Mouse (Mus musculus) embryonic facial prominence, embryonic 11.5 days (tissue): ENCODE measurements around the gene Tlx3. TPM values are rescaled to one million over a fixed set of nuclear protein-coding genes. Genes with fewer than 3 reads are reported as not detected.

Experiments used
- ATAC-seq: fragments of 200-750 bp; cut with Nextera tagmentation; replicated peaks from 2 replicates; pipeline ENCODE4 v1.8.0; 2017; ENCODE audit warnings: low read depth; ENCODE audit not compliant: insufficient number of reproducible peaks, low FRiP score, low TSS enrichment
- DNase-seq: peaks from one replicate; pipeline ENCODE4 v3.0.0-alpha.2; 2015; ENCODE audit warnings: low spot score
- H3K27ac ChIP-seq: fragments of 300-500 bp; sonication (generic); replicated peaks from 2 replicates; pipeline ENCODE4 v1.5.1; 2014; ENCODE audit warnings: mild to moderate bottlenecking, low read depth, low read length, control low read depth
- H3K27me3 ChIP-seq: fragments of 300-500 bp; sonication (generic); 2 replicates; pipeline ENCODE4 v1.6.1; 2014; ENCODE audit warnings: mild to moderate bottlenecking, low read length, moderate library complexity, mixed read lengths; ENCODE audit not compliant: control insufficient read depth, insufficient read depth
- H3K36me3 ChIP-seq: fragments of 300-500 bp; sonication (generic); replicated peaks from 2 replicates; pipeline ENCODE4 v1.6.1; 2014; ENCODE audit warnings: low read depth, mild to moderate bottlenecking, low read length, moderate library complexity, mixed read lengths; ENCODE audit not compliant: control insufficient read depth, insufficient read depth
- H3K4me1 ChIP-seq: fragments of 300-500 bp; sonication (generic); 2 replicates; pipeline ENCODE4 v1.6.1; 2014; ENCODE audit warnings: low read length, mixed read lengths; ENCODE audit not compliant: control insufficient read depth, insufficient read depth
- H3K4me2 ChIP-seq: fragments of 300-500 bp; sonication (generic); 2 replicates; pipeline ENCODE4 v1.6.1; 2014; ENCODE audit warnings: low read depth, mild to moderate bottlenecking, control low read depth, low read length, moderate library complexity
- H3K4me3 ChIP-seq: fragments of 300-500 bp; sonication (generic); 2 replicates; pipeline ENCODE4 v1.5.1; 2014; ENCODE audit warnings: low read depth, low read length, control low read depth
- H3K9ac ChIP-seq: fragments of 300-500 bp; sonication (generic); replicated peaks from 2 replicates; pipeline ENCODE4 v1.6.1; 2014; ENCODE audit warnings: mild to moderate bottlenecking, control low read depth, low read length
- H3K9me3 ChIP-seq: fragments of 300-500 bp; sonication (generic); replicated peaks from 2 replicates; pipeline ENCODE4 v1.6.1; 2016; ENCODE audit warnings: mild to moderate bottlenecking, low read length, inconsistent platforms, mixed read lengths; ENCODE audit not compliant: control insufficient read depth
- WGBS: fragments of 180-500 bp; shearing (Covaris S2); extraction: QIAGEN DNeasy Blood & Tissue Kit; methylation state at CpG from one replicate; pipeline ENCODE4 v1.1.7; 2014; 5-methylcytosine and 5-hydroxymethylcytosine counted together
- polyA plus RNA-seq: library from polyadenylated mRNA; unstranded; fragments of >200 nt; fragmentation: Nextera tagmentation; extraction: Ambion mirVana; gene quantifications from 2 replicates; pipeline ENCODE4 v1.2.1, GENCODE M21; 2014

Tlx3 gene
- polyA plus RNA-seq, 1 experiment from 2014 or later: 6.0 TPM

GRCm38 (mm10) chr11:33200764-33201625 is 2.4 kb downstream of the Tlx3 start:
- Histone ChIP-seq H3K4me3 (peak overlapping the region; percentile 37), H3K4me2 (peak overlapping the region; percentile 66), H3K27ac (no peak overlapping the region), H3K9me3 (no peaks in the 10 kb centered on the region), H3K4me1 (peaks cover 9% of the 10 kb centered on the region), H3K9ac (peak overlapping the region; percentile 41), H3K27me3 (peaks cover 82% of the 10 kb centered on the region), H3K36me3 (no peaks in the 10 kb centered on the region)
- WGBS: under 1% methylated on average over 70 of the region's 76 CpGs
- 0 out of 2 replicates have a peak, but pooled peaks have one; percentile 14 for ATAC-seq
- DNase-seq: peak; percentile 73

- peak overlapping the region; percentile 37 for H3K4me3 ChIP-seq
- H3K9me3 ChIP-seq: no peaks in the 10 kb centered on the region
- no peak overlapping the region for H3K27ac ChIP-seq
- WGBS: under 1% methylated on average over 45 of the region's 45 CpGs
- H3K36me3 ChIP-seq: no peaks in the 10 kb centered on the region
- H3K9ac ChIP-seq: peak overlapping the region; percentile 41
- no peak for DNase-seq
- H3K4me2 ChIP-seq: peak overlapping the region; percentile 66
- peaks cover 9% of the 10 kb centered on the region for H3K4me1 ChIP-seq
- peaks cover 82% of the 10 kb centered on the region for H3K27me3 ChIP-seq
- no peak for ATAC-seq
Observed at GRCm38 (mm10) chr11:33199906-33200763, 3.3 kb downstream of the Tlx3 start.

- ATAC-seq (no peak), DNase-seq (no peak)
- H3K27me3 ChIP-seq: peaks cover 80% of the 10 kb centered on the region
- H3K27ac ChIP-seq: no peak overlapping the region
- H3K4me2 ChIP-seq: no peak overlapping the region
- H3K4me1 ChIP-seq: peaks cover 9% of the 10 kb centered on the region
- no peaks in the 10 kb centered on the region for H3K9me3 ChIP-seq
- WGBS: under 1% methylated on average over 15 of the region's 15 CpGs
- H3K4me3 ChIP-seq: no peak overlapping the region
- no peak overlapping the region for H3K9ac ChIP-seq
- H3K36me3 ChIP-seq: no peaks in the 10 kb centered on the region
Observed at GRCm38 (mm10) chr11:33199117-33199514, 4.3 kb downstream of the Tlx3 start.

- peaks cover 83% of the 10 kb centered on the region for H3K27me3 ChIP-seq
- peaks cover 9% of the 10 kb centered on the region for H3K4me1 ChIP-seq
- H3K36me3 ChIP-seq: no peaks in the 10 kb centered on the region
- H3K9me3 ChIP-seq: no peaks in the 10 kb centered on the region
- no peak for ATAC-seq
- WGBS: 16% methylated on average over 22 of the region's 22 CpGs
- H3K4me3 ChIP-seq: no peak overlapping the region
- no peak overlapping the region for H3K9ac ChIP-seq
- DNase-seq: no peak
- H3K4me2 ChIP-seq: no peak overlapping the region
- H3K27ac ChIP-seq: no peak overlapping the region
Observed at GRCm38 (mm10) chr11:33198351-33199116, 4.9 kb downstream of the Tlx3 start.

- no peak overlapping the region for H3K4me2 ChIP-seq
- DNase-seq: no peak
- 12% methylated on average over 15 of the region's 15 CpGs for WGBS
- H3K27ac ChIP-seq: no peak overlapping the region
- no peak overlapping the region for H3K9ac ChIP-seq
- peaks cover 81% of the 10 kb centered on the region for H3K27me3 ChIP-seq
- H3K4me3 ChIP-seq: no peak overlapping the region
- no peaks in the 10 kb centered on the region for H3K36me3 ChIP-seq
- peaks cover 9% of the 10 kb centered on the region; the same call in 1 of the 2 replicates for H3K4me1 ChIP-seq
- no peak for ATAC-seq
- H3K9me3 ChIP-seq: no peaks in the 10 kb centered on the region
Observed at GRCm38 (mm10) chr11:33197673-33198072, 5.7 kb downstream of the Tlx3 start.

- no peak overlapping the region for H3K4me2 ChIP-seq
- no peaks in the 10 kb centered on the region for H3K36me3 ChIP-seq
- H3K9ac ChIP-seq: no peak overlapping the region
- H3K27ac ChIP-seq: no peak overlapping the region
- no peak for DNase-seq
- no peak overlapping the region for H3K4me3 ChIP-seq
- no peaks in the 10 kb centered on the region for H3K9me3 ChIP-seq
- ATAC-seq: no peak
- WGBS: 22% methylated on average over 13 of the region's 13 CpGs
- H3K27me3 ChIP-seq: peaks cover 76% of the 10 kb centered on the region
- peaks cover 9% of the 10 kb centered on the region; the same call in 1 of the 2 replicates for H3K4me1 ChIP-seq
Observed at GRCm38 (mm10) chr11:33197133-33197514, 6.3 kb downstream of the Tlx3 start.

- Histone ChIP-seq H3K4me2 (no peak overlapping the region), H3K27me3 (peaks cover 71% of the 10 kb centered on the region), H3K4me3 (no peak overlapping the region), H3K9ac (no peak overlapping the region), H3K4me1 (peaks cover 9% of the 10 kb centered on the region; the same call in 1 of the 2 replicates), H3K27ac (no peak overlapping the region), H3K36me3 (no peaks in the 10 kb centered on the region), H3K9me3 (no peaks in the 10 kb centered on the region)
- ATAC-seq (no peak), DNase-seq (no peak)
- 9% methylated on average over 24 of the region's 24 CpGs for WGBS
Observed at GRCm38 (mm10) chr11:33196447-33197132, 6.8 kb downstream of the Tlx3 start.
